ENCODE assay signal across 7 mouse cellular contexts in genomic region chr1:131827787-131828258, GRCm38 (mm10). TPM values are rescaled to one million over a fixed set of nuclear protein-coding genes. Genes with fewer than 3 reads are reported as not detected.
DNase-seq lines count a peak whose midpoint lies in the region; ATAC-seq lines count a peak whose summit lies in the region.

No protein-coding gene starts in this region.

- H3K9ac ChIP-seq in embryonic facial prominence, embryonic 11.5 days (replicated peaks; ENCODE audit: low read length), result peak overlapping the region; percentile 85
- peak overlapping the region; percentile 76 for H3K9ac ChIP-seq in midbrain, embryonic 13.5 days (replicated peaks)

- H3K36me3 ChIP-seq in embryonic facial prominence, embryonic 11.5 days (replicated peaks; ENCODE audit: control insufficient read depth, insufficient read depth, low read depth, low read length), result no peaks in the 10 kb centered on the region
- H3K36me3 ChIP-seq in limb, embryonic 10.5 days, result peaks cover 29% of the 10 kb centered on the region
- H3K36me3 ChIP-seq in midbrain, embryonic 13.5 days, result peaks cover 10% of the 10 kb centered on the region

- H3K4me2 ChIP-seq in embryonic facial prominence, embryonic 11.5 days (ENCODE audit: low read depth, low read length), result peak overlapping the region; percentile 80
- peak overlapping the region; percentile 86 for H3K4me2 ChIP-seq in midbrain, embryonic 13.5 days (replicated peaks)

- under 1% methylated on average over 36 of the region's 36 CpGs for WGBS in embryonic facial prominence, embryonic 11.5 days
- 0% methylated on average over 36 of the region's 36 CpGs for WGBS in limb, embryonic 10.5 days
- WGBS in midbrain, embryonic 13.5 days, result under 1% methylated on average over 36 of the region's 36 CpGs

- H3K27me3 ChIP-seq in embryonic facial prominence, embryonic 11.5 days (ENCODE audit: control insufficient read depth, insufficient read depth, low read length), result no peaks in the 10 kb centered on the region
- no peaks in the 10 kb centered on the region for H3K27me3 ChIP-seq in limb, embryonic 10.5 days (ENCODE audit: low read depth, poor library complexity, severe bottlenecking)
- H3K27me3 ChIP-seq in midbrain, embryonic 13.5 days, result no peaks in the 10 kb centered on the region

- DNase-seq in adrenal gland, postnatal 14 days, result peak; percentile 97
- DNase-seq in embryonic facial prominence, embryonic 11.5 days (ENCODE audit: low spot score), result peak; percentile 98
- peak; percentile 94 for DNase-seq in kidney, adult 11 months
- DNase-seq in limb, embryonic 10.5 days (ENCODE audit: low spot score), result peak; percentile 97
- peak; percentile 82 for DNase-seq in spleen, adult 12 weeks (ENCODE audit: low spot score)

- no peaks in the 10 kb centered on the region for H3K4me1 ChIP-seq in embryonic facial prominence, embryonic 11.5 days (ENCODE audit: control insufficient read depth, insufficient read depth, low read length)
- H3K4me1 ChIP-seq in limb, embryonic 10.5 days, result peaks cover 51% of the 10 kb centered on the region
- H3K4me1 ChIP-seq in midbrain, embryonic 13.5 days (replicated peaks), result peaks cover 47% of the 10 kb centered on the region

- peak overlapping the region; percentile 52 for H3K27ac ChIP-seq in embryonic facial prominence, embryonic 11.5 days (replicated peaks; ENCODE audit: low read depth, low read length)
- H3K27ac ChIP-seq in limb, embryonic 10.5 days, result peak overlapping the region; percentile 95
- H3K27ac ChIP-seq in midbrain, embryonic 13.5 days, result peak overlapping the region; percentile 80

- H3K9me3 ChIP-seq in embryonic facial prominence, embryonic 11.5 days (replicated peaks; ENCODE audit: control insufficient read depth, low read length), result no peaks in the 10 kb centered on the region
- no peaks in the 10 kb centered on the region for H3K9me3 ChIP-seq in limb, embryonic 10.5 days (replicated peaks)
- no peaks in the 10 kb centered on the region for H3K9me3 ChIP-seq in midbrain, embryonic 13.5 days

- peak overlapping the region; percentile 84 for H3K4me3 ChIP-seq in embryonic facial prominence, embryonic 11.5 days (ENCODE audit: low read depth, low read length)
- H3K4me3 ChIP-seq in limb, embryonic 10.5 days, result peak overlapping the region; percentile 92
- H3K4me3 ChIP-seq in midbrain, embryonic 13.5 days (replicated peaks), result peak overlapping the region; percentile 61

- peak; percentile 93 for ATAC-seq in embryonic facial prominence, embryonic 11.5 days (replicated peaks; ENCODE audit: insufficient number of reproducible peaks, low FRiP score, low TSS enrichment, low read depth)
- ATAC-seq in granulocyte monocyte progenitor cell, adult 5-6 weeks (replicated peaks; ENCODE audit: poor library complexity, severe bottlenecking), result peak; percentile 91
- peak; percentile 95 for ATAC-seq in midbrain, embryonic 13.5 days

RNA-seq across cellular contexts. Expression of gene Slc41a1, which starts 0.5 kb away (rescaled TPM):
- 35.2 and 52.6 TPM in 2 replicates for total RNA-seq in adrenal gland, postnatal 14 days (2021)
- polyA plus RNA-seq in embryonic facial prominence, embryonic 11.5 days (2014; fragmentation: Nextera tagmentation; extraction: Ambion mirVana), result 9.2 and 10.9 TPM in 2 replicates
- 8.0 and 11.0 TPM in 2 replicates for total RNA-seq in granulocyte monocyte progenitor cell, adult 5-6 weeks (2014; fragmentation: Nextera tagmentation)
- total RNA-seq in granulocyte monocyte progenitor cell, adult 5-6 weeks (2017), result 3.1 and 7.4 TPM in 2 replicates
- 11.1 and 13.0 TPM in 2 replicates for polyA plus RNA-seq in limb, embryonic 10.5 days (2016; fragmentation: Nextera tagmentation; extraction: Ambion mirVana)
- polyA plus RNA-seq in midbrain, embryonic 13.5 days (2015; fragmentation: Nextera tagmentation; extraction: Ambion mirVana), result 14.1 and 14.4 TPM in 2 replicates

RNA-seq across cellular contexts. Expression of gene Pm20d1, which starts 30.6 kb away (rescaled TPM):
- total RNA-seq in adrenal gland, postnatal 14 days (2021), result 15.1 and 22.9 TPM in 2 replicates
- polyA plus RNA-seq in embryonic facial prominence, embryonic 11.5 days (2014; fragmentation: Nextera tagmentation; extraction: Ambion mirVana), result 1.0 and 1.1 TPM in 2 replicates
- 0.13 and 0.77 TPM in 2 replicates for total RNA-seq in granulocyte monocyte progenitor cell, adult 5-6 weeks (2014; fragmentation: Nextera tagmentation)
- 0.05 and 0.13 TPM in 2 replicates for total RNA-seq in granulocyte monocyte progenitor cell, adult 5-6 weeks (2017)
- 2.8 and 3.5 TPM in 2 replicates for polyA plus RNA-seq in limb, embryonic 10.5 days (2016; fragmentation: Nextera tagmentation; extraction: Ambion mirVana)
- polyA plus RNA-seq in midbrain, embryonic 13.5 days (2015; fragmentation: Nextera tagmentation; extraction: Ambion mirVana), result 0.10 and 0.74 TPM in 2 replicates

RNA-seq across cellular contexts. Expression of gene Rab29, which starts 39.2 kb away (rescaled TPM):
- 14.7 and 19.1 TPM in 2 replicates for total RNA-seq in adrenal gland, postnatal 14 days (2021)
- polyA plus RNA-seq in embryonic facial prominence, embryonic 11.5 days (2014; fragmentation: Nextera tagmentation; extraction: Ambion mirVana), result 15.2 and 19.0 TPM in 2 replicates
- total RNA-seq in granulocyte monocyte progenitor cell, adult 5-6 weeks (2014; fragmentation: Nextera tagmentation), result 20.2 and 22.2 TPM in 2 replicates
- total RNA-seq in granulocyte monocyte progenitor cell, adult 5-6 weeks (2017), result 22.9 and 26.2 TPM in 2 replicates
- 6.1 and 8.6 TPM in 2 replicates for polyA plus RNA-seq in limb, embryonic 10.5 days (2016; fragmentation: Nextera tagmentation; extraction: Ambion mirVana)
- polyA plus RNA-seq in midbrain, embryonic 13.5 days (2015; fragmentation: Nextera tagmentation; extraction: Ambion mirVana), result 7.7 and 7.8 TPM in 2 replicates

Comparison
In these comparisons a context has a peak if more than half of its experiments do, and no peak if none do; other contexts are left out.
1. Peak in every context shown above with its lines: DNase-seq, ATAC-seq, H3K4me3 ChIP-seq and H3K27ac ChIP-seq.